Mouse (Mus musculus) urinary bladder, adult 2 months (tissue): ENCODE measurements around the gene Gkn3. TPM values are rescaled to one million over a fixed set of nuclear protein-coding genes. Genes with fewer than 3 reads are reported as not detected.

ENCODE experiments used
- DNase-seq: peaks from one replicate; pipeline ENCODE4 v3.0.0; 2022; ENCODE audit warnings: low spot score
- polyA plus RNA-seq: library from polyadenylated mRNA; depleted of rRNA; stranded (reverse); fragments of >200 nt; gene quantifications from 2 replicates; pipeline ENCODE4 v1.2.3, GENCODE M21; 2012; rRNA removed

Gene Gkn3
- polyA plus RNA-seq, 1 experiment, result 32.0 TPM

GRCm38 (mm10) chr6:87354441-87354840 is 34.3 kb downstream of the Gkn3 start:
- DNase-seq, result no peak

DNA sequence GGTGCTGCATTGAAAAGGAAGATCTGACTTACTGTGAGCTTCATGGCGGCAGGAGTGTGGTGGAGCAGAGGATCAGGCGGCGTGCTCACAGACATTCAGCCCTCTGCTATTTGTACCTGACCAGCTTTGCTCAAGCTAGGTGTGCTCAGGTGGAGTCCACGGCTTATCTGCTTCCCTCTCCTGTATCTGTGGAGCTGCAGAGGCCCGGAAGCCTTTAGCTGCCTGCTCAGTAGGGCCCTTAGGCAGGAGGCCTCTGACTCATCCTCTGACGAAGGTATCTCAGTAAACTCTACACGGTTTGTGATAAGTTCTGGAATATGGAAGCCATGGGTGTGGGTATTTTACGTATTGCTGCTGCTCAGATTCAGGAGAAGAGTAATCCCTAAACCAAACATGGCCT is 37.9 kb downstream of the Gkn3 start, which contains the start of gene Gkn1:
Gkn1 (minus strand) TSS at position 114 of the 400 bp plus-strand sequence.
- no peak for DNase-seq

- no peak for DNase-seq
These were observed 52.8 kb downstream of the Gkn3 start for GRCm38 (mm10) chr6:87335935-87336295.

GRCm38 (mm10) chr6:87335091-87335934 is 53.4 kb downstream of the Gkn3 start, which contains the start of gene Antxr1:
Antxr1 (minus strand) TSS chr6:87335821.
- peak; percentile 56 for DNase-seq

DNA sequence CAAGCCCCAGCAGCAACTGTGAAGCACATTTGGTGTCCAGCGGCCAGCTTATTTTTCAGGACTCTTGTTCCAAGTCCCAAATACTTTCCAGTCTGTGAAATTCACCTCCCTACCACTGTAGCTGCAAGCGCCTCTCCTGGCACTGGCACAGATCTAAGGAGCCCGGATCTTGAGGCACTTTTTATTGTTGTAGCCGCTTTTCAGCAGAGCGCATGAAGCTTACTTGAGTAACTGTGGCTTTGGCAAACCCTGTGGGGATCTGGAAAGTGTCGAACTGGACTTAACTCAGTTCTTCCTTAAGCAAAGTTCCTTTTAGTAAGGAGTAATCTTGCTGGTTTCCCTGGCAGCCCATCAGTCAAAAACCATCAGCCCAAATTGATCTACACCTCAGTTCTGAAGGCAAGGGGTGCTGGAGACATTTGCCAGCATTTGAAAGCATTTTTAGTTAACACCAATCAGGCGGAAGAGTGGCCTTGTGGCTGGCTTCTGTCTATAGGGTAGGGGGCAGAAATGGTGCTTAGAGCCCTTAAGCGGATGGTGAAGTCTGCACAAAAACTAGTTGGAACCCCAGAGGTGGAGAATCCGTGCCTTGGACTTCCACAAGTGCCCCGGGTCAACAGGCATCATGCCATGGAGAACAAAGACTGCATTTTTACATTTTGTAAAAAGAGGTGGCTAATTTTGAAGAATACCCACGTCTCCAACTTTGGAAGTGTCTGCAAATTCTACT is 54.2 kb downstream of the Gkn3 start:
- DNase-seq, result no peak

Other genes with a start within 250 kb of the Gkn3 start
- gene Antxr1, start 53.1 kb downstream of the Gkn3 start, polyA plus RNA-seq, result 28.5 and 45.1 TPM in 2 replicates
- 0.06 TPM in 1 of 2 replicates, not detected in the other for gene Gkn1, start 38.0 kb downstream of the Gkn3 start, polyA plus RNA-seq
- gene Gkn2, start 15.6 kb downstream of the Gkn3 start, polyA plus RNA-seq, result not detected in 2 replicates
- gene Bmp10, start 40.1 kb upstream of the Gkn3 start, polyA plus RNA-seq, result 0.71 and 0.78 TPM in 2 replicates
- gene Arhgap25, start 144.3 kb upstream of the Gkn3 start, polyA plus RNA-seq, result 2.3 and 2.7 TPM in 2 replicates
- 0.72 and 1.2 TPM in 2 replicates for gene Prokr1, start 201.8 kb upstream of the Gkn3 start, polyA plus RNA-seq